Comparison of ENCODE assay signal across 8 mouse cellular contexts in genomic region chr14:27428573-27428972, GRCm38 (mm10). TPM values are rescaled to one million over a fixed set of nuclear protein-coding genes. Genes with fewer than 3 reads are reported as not detected.
DNase-seq lines count a peak whose midpoint lies in the region; ATAC-seq lines count a peak whose summit lies in the region.

Fam208a (plus strand) TSS chr14:27428834.

- H3K4me1 ChIP-seq in hindbrain, embryonic 15.5 days (replicated peaks) = peaks cover 6% of the 10 kb centered on the region

- H3K4me2 ChIP-seq in hindbrain, embryonic 15.5 days = peak within 1 kb of the TSS; percentile 89

- H3K9ac ChIP-seq in hindbrain, embryonic 15.5 days = peak within 1 kb of the TSS; percentile 75

- H3K27me3 ChIP-seq in hindbrain, embryonic 15.5 days = no peaks in the 10 kb centered on the region

- peaks cover 13% of the 10 kb centered on the region for H3K36me3 ChIP-seq in hindbrain, embryonic 15.5 days

- DNase-seq in WW6 (ENCODE audit: low read depth, low spot score) = peak; percentile 87
- DNase-seq in cerebellum, postnatal 36 days = peak; percentile 90 to 95
- peak; percentile 90 to 92 for DNase-seq in frontal cortex, postnatal 36 days (ENCODE audit: low spot score in 2 of 2)
- DNase-seq in layer of hippocampus, postnatal 36 days = peak; percentile 92 to 93
- DNase-seq in lung, postnatal 25 days (ENCODE audit: low spot score) = peak; percentile 96
- peak; percentile 82 for DNase-seq in retina, adult 2 months (ENCODE audit: low read depth, low spot score)
- DNase-seq in thymus, postnatal 36 days = peak; percentile 92 to 95

- 2% methylated on average over 43 of the region's 43 CpGs for WGBS in hindbrain, embryonic 15.5 days

- ATAC-seq in hindbrain, embryonic 15.5 days (ENCODE audit: low FRiP score, low read depth) = peak; percentile 97

- no peaks in the 10 kb centered on the region for H3K9me3 ChIP-seq in hindbrain, embryonic 15.5 days

- H3K4me3 ChIP-seq in hindbrain, embryonic 15.5 days = peak within 1 kb of the TSS; percentile 78

- peak within 1 kb of the TSS; percentile 100 for H3K27ac ChIP-seq in hindbrain, embryonic 15.5 days (replicated peaks)

RNA-seq across cellular contexts. Expression of gene Fam208a, which starts in this region (rescaled TPM):
- polyA plus RNA-seq in hindbrain, embryonic 15.5 days (2015; fragmentation: Nextera tagmentation; extraction: Ambion mirVana) = 13.5 and 15.6 TPM in 2 replicates
- 10 to 100 TPM; 34.1 to 38.4 TPM for total RNA-seq in layer of hippocampus, postnatal 36 days (2021)

Comparison
In these comparisons a context has a peak if more than half of its experiments do, and no peak if none do; other contexts are left out.
1. Peak in every context shown above with its lines: DNase-seq, ATAC-seq, H3K4me3 ChIP-seq and H3K27ac ChIP-seq.